Mouse (Mus musculus) gastrocnemius, postnatal 36 days (tissue): ENCODE measurements around the gene Srsf6. TPM values are rescaled to one million over a fixed set of nuclear protein-coding genes. Genes with fewer than 3 reads are reported as not detected.
"Not testable (repeated sequence)": the region's sequence is repeated elsewhere in the genome, so short reads cannot be mapped to it uniquely, and the experiment has no call there.

Experiments used
- DNase-seq, 2 experiments: peaks; one replicate each; pipeline ENCODE4 v3.0.0; 2022
- intact Hi-C: fragments of 180-260 bp; cut with DNase I; formaldehyde crosslinking; loops from one replicate; pipeline ENCODE4 v1.15.1; 2025
- long read RNA-seq, 2 experiments: library from polyadenylated mRNA; stranded (forward); transcript quantifications; one replicate each; pipeline ENCODE4 v2.0.0; 2021
- total RNA-seq, 2 experiments: library from RNA; stranded (reverse); gene quantifications; 2 replicates each; pipeline ENCODE4 v1.2.3; 2021

Gene Srsf6
- total RNA-seq: 10 to 100 TPM; 35.8 to 46.8 TPM
- long read RNA-seq, experiment 1, transcript Srsf6-203 (6 exons, 3,527 nt): major isoform, 17 of 29 reads
- long read RNA-seq, experiment 1, transcript Srsf6-201 (7 exons, 1,666 nt): minor isoform, 6 of 29 reads
- long read RNA-seq, experiment 1, partial matches to known transcripts: 2 of 29 reads
- long read RNA-seq, experiment 1, other reads (novel, unspliced or antisense): 4 of 29 reads
- long read RNA-seq, experiment 2, transcript Srsf6-203 (6 exons, 3,527 nt): major isoform, 26 of 40 reads
- long read RNA-seq, experiment 2, partial matches to known transcripts: 2 of 40 reads
- long read RNA-seq, experiment 2, other reads (novel, unspliced or antisense): 8 of 40 reads

GRCm38 (mm10) chr2:162931123-162931673, at the start of gene Srsf6:
Srsf6 (plus strand) TSS chr2:162931528.
- peak; percentile 85 to 88 for DNase-seq
- intact Hi-C loops: no loop called here

- DNase-seq: no peak
- intact Hi-C loops: no loop called here
Measured at GRCm38 (mm10) chr2:162884101-162884500, 47.2 kb upstream of the Srsf6 start.

- DNase-seq: no peak
- intact Hi-C loops: no loop called here
Measured at GRCm38 (mm10) chr2:162887121-162887520, 44.2 kb upstream of the Srsf6 start.

- intact Hi-C loops: no loop called here
- no peak for DNase-seq
Measured at GRCm38 (mm10) chr2:162888677-162889076, 42.7 kb upstream of the Srsf6 start.

GRCm38 (mm10) chr2:162889191-162889590, 42.1 kb upstream of the Srsf6 start:
- DNase-seq: no peak
- intact Hi-C loops: no loop called here

GRCm38 (mm10) chr2:162889731-162890130, 41.6 kb upstream of the Srsf6 start:
- no peak for DNase-seq
- intact Hi-C loops: no loop called here

- intact Hi-C loops, DNase-seq: not testable (repeated sequence)
Measured at GRCm38 (mm10) chr2:162892979-162893378, 38.3 kb upstream of the Srsf6 start.

GRCm38 (mm10) chr2:162899256-162899655, 32.1 kb upstream of the Srsf6 start:
- DNase-seq, intact Hi-C loops: not testable (repeated sequence)

- no peak for DNase-seq
- intact Hi-C loops: no loop called here
Measured at GRCm38 (mm10) chr2:162899880-162900589, 31.3 kb upstream of the Srsf6 start.

GRCm38 (mm10) chr2:162900590-162900916, 30.8 kb upstream of the Srsf6 start:
- intact Hi-C loops: no loop called here
- DNase-seq: no peak

GRCm38 (mm10) chr2:162905902-162906301, 25.4 kb upstream of the Srsf6 start:
- intact Hi-C loops: no loop called here
- DNase-seq: no peak

GRCm38 (mm10) chr2:162908052-162908491, 23.3 kb upstream of the Srsf6 start:
- no peak for DNase-seq
- intact Hi-C loops: no loop called here

GRCm38 (mm10) chr2:162914040-162914439, 17.3 kb upstream of the Srsf6 start:
- intact Hi-C loops: no loop called here
- DNase-seq: no peak

- intact Hi-C loops: no loop called here
- no peak for DNase-seq
Measured at GRCm38 (mm10) chr2:162914519-162914918, 16.8 kb upstream of the Srsf6 start.

- intact Hi-C loops: loop anchor here (10.0 kb wide), 2 partner anchors 175 to 475 kb away; partner anchors contain the start of gene Jph2
- no peak for DNase-seq
Measured at GRCm38 (mm10) chr2:162919926-162920325, 11.4 kb upstream of the Srsf6 start.

GRCm38 (mm10) chr2:162922183-162922582, 9.1 kb upstream of the Srsf6 start:
- DNase-seq: no peak
- intact Hi-C loops: loop anchor here (2.0 to 10.0 kb wide), 3 partner anchors 77 to 473 kb away; partner anchors contain the start of gene Jph2

GRCm38 (mm10) chr2:162922834-162923233, 8.5 kb upstream of the Srsf6 start:
- no peak for DNase-seq
- intact Hi-C loops: loop anchor here (2.0 to 10.0 kb wide), 3 partner anchors 76 to 472 kb away; partner anchors contain the start of gene Jph2

- intact Hi-C loops: loop anchor here (10.0 kb wide), 2 partner anchors 171 to 471 kb away; partner anchors contain the start of gene Jph2
- no peak for DNase-seq
Measured at GRCm38 (mm10) chr2:162924126-162924525, 7.2 kb upstream of the Srsf6 start.

GRCm38 (mm10) chr2:162927918-162928585, 3.3 kb upstream of the Srsf6 start:
- intact Hi-C loops: loop anchor here (5.0 to 10.0 kb wide), 3 partner anchors 167 to 467 kb away; partner anchors contain the start of gene Jph2
- no peak for DNase-seq

GRCm38 (mm10) chr2:162929704-162930103, 1.6 kb upstream of the Srsf6 start:
- no peak for DNase-seq
- intact Hi-C loops: loop anchor here (5.0 to 10.0 kb wide), 3 partner anchors 165 to 465 kb away; partner anchors contain the start of gene Jph2
